Mouse (Mus musculus) regulatory T cell (primary cell): ENCODE results near the gene Fuz.

Experiments used
- in situ Hi-C: fragments of 300-600 bp; cut with MboI, MseI; formaldehyde crosslinking; loops from one replicate; pipeline ENCODE4 v1.15.1; 2025; ENCODE audit warnings: high pct_unique_total_duplicates

Fuz gene

GRCm38 (mm10) chr7:44895593-44896434 lies at the start of gene Fuz:
TSS of gene Fuz (plus strand) at chr7:44896079.
- in situ Hi-C loops = no loop called here

GRCm38 (mm10) chr7:44846804-44847203 lies 49.1 kb upstream of the Fuz start:
- in situ Hi-C loops = no loop called here

GRCm38 (mm10) chr7:44847772-44848171 lies 48.1 kb upstream of the Fuz start:
- in situ Hi-C loops = no loop called here

GRCm38 (mm10) chr7:44848561-44849415 lies 47.1 kb upstream of the Fuz start, which contains the start of the genes Akt1s1 and Tbc1d17:
TSS of gene Akt1s1 (plus strand) at chr7:44848991.
TSS of gene Tbc1d17 (minus strand) at chr7:44849079.
- in situ Hi-C loops = no loop called here

GRCm38 (mm10) chr7:44849416-44850111 lies 46.3 kb upstream of the Fuz start:
- in situ Hi-C loops = loop anchor here (10.0 kb wide), 1 partner anchor 275 kb away; the partner anchor contains the start of genes Rpl13a and Rps11

- in situ Hi-C loops = loop anchor here (10.0 kb wide), 1 partner anchor 275 kb away; the partner anchor contains the start of genes Rpl13a and Rps11
Observed at GRCm38 (mm10) chr7:44850146-44850545, 45.7 kb upstream of the Fuz start.

GRCm38 (mm10) chr7:44850789-44851624 lies 44.9 kb upstream of the Fuz start:
- in situ Hi-C loops = loop anchor here (10.0 kb wide), 1 partner anchor 274 kb away; the partner anchor contains the start of genes Rpl13a and Rps11

GRCm38 (mm10) chr7:44851625-44852234 lies 44.1 kb upstream of the Fuz start:
- in situ Hi-C loops = loop anchor here (10.0 kb wide), 1 partner anchor 273 kb away; the partner anchor contains the start of genes Rpl13a and Rps11

- in situ Hi-C loops = loop anchor here (10.0 kb wide), 1 partner anchor 272 kb away; the partner anchor contains the start of genes Rpl13a and Rps11
Observed at GRCm38 (mm10) chr7:44852259-44853027, 43.4 kb upstream of the Fuz start.

GRCm38 (mm10) chr7:44853065-44853464 lies 42.8 kb upstream of the Fuz start:
- in situ Hi-C loops = loop anchor here (10.0 kb wide), 1 partner anchor 272 kb away; the partner anchor contains the start of genes Rpl13a and Rps11

- in situ Hi-C loops = loop anchor here (10.0 kb wide), 1 partner anchor 271 kb away; the partner anchor contains the start of genes Rpl13a and Rps11
Observed at GRCm38 (mm10) chr7:44853596-44854355, 42.1 kb upstream of the Fuz start.

GRCm38 (mm10) chr7:44854356-44855031 lies 41.4 kb upstream of the Fuz start:
- in situ Hi-C loops = loop anchor here (10.0 kb wide), 1 partner anchor 270 kb away; the partner anchor contains the start of genes Rpl13a and Rps11

GRCm38 (mm10) chr7:44855036-44855435 lies 40.8 kb upstream of the Fuz start:
- in situ Hi-C loops = loop anchor here (10.0 kb wide), 1 partner anchor 270 kb away; the partner anchor contains the start of genes Rpl13a and Rps11

GRCm38 (mm10) chr7:44856265-44856916 lies 39.5 kb upstream of the Fuz start:
- in situ Hi-C loops = loop anchor here (10.0 kb wide), 1 partner anchor 268 kb away; the partner anchor contains the start of genes Rpl13a and Rps11

GRCm38 (mm10) chr7:44857042-44857552 lies 38.8 kb upstream of the Fuz start, which contains the start of gene Pnkp:
TSS of gene Pnkp (plus strand) at chr7:44857139.
- in situ Hi-C loops = loop anchor here (10.0 kb wide), 1 partner anchor 268 kb away; the partner anchor contains the start of genes Rpl13a and Rps11

- in situ Hi-C loops = loop anchor here (10.0 kb wide), 1 partner anchor 267 kb away; the partner anchor contains the start of genes Rpl13a and Rps11
Observed at GRCm38 (mm10) chr7:44857905-44858304, 38.0 kb upstream of the Fuz start.
